Mouse (Mus musculus): ENCODE results near the gene Lrrn4.

Lrrn4 gene

DNA sequence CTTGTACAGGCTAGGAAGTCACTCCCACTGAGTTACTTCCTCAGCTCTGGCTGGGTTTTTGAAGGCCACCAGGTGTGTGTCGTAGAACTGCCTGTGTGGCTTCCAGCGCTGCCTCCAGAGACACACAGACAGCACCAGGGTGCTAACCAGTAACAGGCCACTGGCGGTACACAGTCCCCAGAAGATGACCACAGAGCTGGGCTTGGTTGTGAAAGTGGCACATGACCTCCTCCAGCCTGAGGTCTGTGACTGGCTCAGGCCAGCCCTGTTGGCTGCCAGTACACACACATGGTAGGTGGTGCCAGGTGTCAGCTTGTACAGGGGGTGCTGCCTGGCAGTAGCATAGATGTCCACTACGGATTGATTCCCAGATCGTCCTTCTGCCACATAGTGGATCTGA, 11.0 kb downstream of the Lrrn4 start:
- no peak for DNase-seq

DNA sequence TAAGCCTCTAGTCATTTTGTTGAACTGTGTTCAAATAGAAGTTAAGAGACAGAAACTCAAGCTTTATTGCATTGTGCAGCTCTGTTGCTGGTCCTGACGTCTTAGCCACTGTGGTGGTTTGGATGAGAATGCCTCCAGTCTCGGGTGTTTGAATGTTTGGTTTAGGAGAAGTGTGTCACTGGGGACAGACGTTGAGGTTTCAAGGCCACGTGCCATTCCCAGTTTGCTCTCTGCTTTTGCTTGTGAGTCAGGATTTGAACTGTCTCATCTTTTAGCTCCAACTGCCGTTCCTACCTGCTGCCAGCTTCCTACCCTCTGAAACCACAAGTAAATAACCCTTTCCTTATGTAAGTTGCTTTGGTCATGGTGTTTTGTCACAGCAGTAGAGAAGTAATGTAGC, 13.2 kb downstream of the Lrrn4 start:
- DNase-seq = no peak

DNA sequence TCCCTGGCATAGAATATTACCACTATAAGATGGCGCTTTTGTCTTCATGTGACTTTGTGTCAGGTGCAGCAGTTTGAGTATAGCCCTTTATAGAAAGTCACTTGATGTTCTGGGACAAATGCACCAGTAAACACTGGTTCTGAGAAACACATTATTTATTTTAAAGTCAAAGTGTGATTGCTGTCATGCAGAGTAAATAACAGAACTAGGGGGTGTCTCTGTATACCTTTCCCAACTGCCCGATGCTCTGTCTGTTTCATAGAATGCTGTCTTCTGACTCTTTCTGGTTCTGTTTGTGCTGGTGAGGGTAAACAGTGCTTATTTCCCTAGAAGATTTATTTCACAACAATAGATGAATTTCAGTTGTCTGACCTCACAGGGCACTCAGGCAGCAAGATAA, 17.4 kb downstream of the Lrrn4 start:
- no peak for DNase-seq

DNA sequence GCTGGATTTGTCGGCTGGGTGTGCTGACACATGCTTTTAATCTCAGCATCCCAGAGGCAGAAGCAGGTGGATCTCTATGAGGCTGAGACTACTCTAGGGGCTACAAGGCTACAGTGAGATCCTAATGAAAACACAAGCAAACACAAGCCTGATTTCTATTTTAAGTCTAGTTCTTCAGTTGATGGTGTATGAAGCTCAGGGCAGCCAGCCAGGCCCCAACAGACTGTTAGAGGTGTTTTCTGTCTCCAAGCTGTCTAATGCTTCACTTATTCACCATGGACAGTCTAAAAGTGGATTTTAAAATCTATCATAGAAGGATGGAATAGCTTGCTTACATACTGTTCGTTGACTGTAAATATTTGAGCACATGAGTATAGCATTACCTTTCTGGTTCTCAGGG, 19.2 kb downstream of the Lrrn4 start:
- DNase-seq = no peak

DNA sequence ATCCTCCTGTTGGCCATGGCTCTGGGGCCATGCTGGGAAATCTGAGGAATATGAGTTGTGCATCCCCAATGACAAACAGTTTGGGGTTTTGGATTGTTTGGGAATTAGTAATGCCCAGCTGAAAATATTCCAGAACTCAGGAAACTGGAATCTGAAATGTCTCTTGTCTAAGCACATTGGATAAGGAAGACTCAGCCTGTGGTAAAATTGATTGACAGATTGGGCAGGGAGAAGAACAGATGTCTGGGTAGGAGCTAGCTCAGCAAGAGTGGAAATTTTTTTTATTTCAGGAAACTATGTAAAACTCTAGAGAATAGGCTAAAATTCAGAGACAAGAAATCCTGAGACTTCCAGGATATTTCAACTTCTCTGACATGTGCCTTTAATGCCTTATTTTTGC, 20.3 kb downstream of the Lrrn4 start:
- DNase-seq = no peak

DNA sequence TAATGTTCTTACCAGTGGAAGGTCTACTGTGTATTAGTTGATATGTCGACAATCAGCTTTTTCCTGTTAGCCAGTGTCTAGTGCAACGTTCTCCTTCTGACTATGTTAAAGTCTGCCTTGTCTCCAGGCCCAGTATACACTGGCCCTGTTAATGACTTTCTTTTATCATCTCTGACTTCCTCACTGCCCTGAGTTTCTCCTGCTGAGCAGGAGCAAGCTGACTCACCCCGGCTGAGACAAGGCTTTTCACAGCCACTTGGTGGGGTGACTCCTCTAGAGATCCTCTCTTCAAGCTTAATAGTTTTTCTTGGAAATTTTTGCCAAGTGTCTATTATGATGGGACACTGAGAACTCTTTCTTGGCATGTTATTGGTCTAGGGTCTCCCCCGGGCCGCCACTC, 24.4 kb downstream of the Lrrn4 start:
- DNase-seq = no peak

DNA sequence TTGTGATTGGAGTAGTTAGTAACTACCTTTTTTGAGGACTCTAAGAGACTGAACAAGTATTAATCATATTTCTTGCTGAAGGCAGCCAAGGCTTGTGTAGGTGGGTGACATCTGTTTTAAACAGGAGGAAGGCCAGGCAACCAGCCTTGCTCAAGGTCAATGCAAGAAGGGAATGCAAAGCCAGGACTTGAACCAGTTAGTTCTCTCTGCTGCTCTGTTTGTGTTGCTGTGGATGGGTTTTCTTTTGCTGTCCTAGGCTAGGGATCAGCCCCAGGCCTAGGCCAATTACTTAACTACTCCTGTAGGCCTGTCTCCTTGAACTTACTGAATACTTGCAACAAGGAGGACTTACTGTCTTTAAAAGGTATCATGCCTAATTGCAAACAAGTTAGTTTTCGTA, 27.6 kb downstream of the Lrrn4 start:
- DNase-seq = no peak

DNA sequence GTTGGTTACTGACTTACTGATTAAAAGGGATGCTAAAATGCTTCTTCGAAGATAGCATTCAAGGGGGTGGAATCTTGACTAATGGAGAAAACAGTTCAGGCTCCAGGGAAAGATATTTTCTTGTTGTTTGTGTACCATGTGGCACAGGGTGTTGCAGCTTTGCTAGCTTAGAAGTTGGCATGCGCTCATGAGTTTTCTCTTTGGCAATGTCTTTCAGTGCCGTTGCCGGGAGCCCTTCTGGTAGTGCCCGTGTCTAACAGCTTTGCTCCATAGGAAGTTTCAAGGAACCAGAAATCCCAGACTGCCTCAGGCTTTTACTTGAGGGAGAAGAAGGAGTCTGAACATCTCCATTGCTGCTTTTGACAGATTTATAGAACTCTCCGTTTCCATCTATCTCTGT, 31.6 kb downstream of the Lrrn4 start:
- DNase-seq = no peak

DNA sequence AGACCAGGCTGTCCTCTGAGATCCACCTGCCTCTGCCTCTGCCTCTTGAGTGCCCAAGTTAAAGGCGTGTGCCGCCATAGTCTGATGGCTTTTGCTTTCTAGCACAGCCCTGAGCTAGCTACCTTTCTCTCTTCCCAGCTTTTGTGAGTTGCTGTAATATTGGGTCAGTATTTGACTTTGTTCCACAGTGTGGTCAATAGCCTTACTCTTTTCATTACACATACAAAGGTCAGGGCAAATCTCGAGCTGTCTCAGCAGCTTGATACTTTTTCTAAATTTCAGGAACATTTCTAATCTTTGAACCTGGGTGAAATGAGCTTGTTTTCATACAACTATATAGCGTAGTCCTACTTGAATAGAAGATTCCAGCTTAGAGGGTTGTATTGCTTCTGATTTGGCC, 32.3 kb downstream of the Lrrn4 start:
- no peak for DNase-seq

DNA sequence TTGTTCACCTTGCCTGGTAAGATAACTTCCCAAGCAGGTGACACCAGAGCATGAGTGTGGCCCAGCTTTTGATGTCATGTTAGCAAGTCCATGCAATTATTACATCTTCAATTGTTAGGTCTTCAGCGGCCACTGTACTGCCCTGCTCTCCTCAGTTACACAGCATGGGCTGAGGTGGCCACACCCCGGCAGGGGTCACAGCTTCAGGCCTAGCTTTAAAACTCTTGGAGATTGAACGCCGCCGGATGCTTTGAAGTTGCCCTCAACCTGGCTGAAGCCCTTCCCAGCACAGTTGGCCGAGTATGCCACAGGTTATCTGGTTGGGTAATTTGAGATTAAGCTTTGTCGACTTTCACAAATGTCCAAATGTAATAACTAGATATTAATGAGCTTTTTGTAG, 33.1 kb downstream of the Lrrn4 start:
- no peak for DNase-seq

DNA sequence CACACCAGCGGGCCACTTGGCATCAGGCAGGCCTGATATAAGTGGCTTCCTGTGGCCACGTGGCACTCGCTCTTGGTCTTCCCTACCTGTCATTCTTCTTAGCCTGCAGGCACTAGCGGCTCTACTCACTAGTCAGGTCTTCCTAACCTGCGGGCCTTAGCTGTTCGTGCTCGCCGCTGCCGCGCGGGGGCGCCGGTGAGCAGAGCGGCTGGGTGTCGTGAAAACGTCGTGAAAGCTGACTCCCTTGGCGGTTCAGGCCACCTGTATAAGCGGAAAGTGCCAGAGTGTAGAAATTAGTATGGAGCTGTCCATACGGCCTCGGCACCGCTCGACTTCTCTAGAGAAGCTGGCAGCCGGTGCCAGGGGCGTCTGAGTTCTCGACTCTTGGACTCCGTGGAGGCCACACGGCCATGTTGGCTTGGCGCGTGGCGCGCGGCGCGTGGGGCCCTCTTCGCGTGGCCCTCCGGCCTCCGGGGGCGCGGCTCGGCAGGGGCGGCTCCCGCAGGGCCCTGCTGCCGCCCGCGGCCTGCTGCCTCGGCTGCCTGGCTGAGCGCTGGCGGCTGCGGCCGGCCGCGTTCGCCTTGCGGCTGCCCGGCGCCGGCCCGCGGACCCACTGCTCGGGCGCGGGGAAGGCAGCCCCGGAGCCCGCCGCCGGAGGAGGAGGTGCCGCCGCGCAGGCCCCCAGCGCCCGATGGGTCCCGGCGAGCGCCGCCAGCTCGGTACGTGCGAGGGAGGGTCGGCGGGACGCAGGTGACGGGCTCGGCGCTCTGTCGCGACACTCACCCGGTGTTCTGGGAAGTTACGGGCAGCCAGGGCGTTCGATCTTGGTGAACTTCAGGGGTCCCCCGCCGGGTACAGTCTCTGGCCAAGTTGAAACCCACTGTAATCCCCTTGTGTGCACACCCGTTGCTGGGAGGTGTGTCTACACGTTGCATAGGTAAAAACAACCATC, 34.0 kb downstream of the Lrrn4 start, which contains the start of gene Crls1:
TSS of gene Crls1 (plus strand) at position 260 of the 952 bp plus-strand sequence.
- peak; percentile 99 for DNase-seq

DNA sequence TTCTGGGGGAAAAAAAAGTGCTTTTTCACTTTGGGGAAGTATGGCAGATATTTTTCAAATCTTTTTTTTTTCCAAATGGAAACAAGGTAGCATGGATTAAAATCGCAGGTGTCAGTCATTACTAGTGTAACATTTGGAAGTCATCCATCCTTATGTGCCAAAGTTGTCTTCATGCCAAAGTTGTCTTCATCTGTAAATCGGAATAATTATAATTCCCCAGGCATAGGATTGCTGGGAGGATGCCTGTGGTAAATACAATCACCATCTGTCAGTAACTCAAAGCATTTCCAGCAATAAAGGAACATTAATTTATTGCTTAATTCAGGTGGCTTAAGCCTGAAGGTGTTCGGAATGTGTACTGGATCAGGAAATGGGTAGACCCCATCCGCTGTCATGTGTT, 39.6 kb downstream of the Lrrn4 start:
- no peak for DNase-seq
